Mouse (Mus musculus): ENCODE results near the gene Gse1. TPM values are rescaled to one million over a fixed set of nuclear protein-coding genes. Genes with fewer than 3 reads are reported as not detected.
A peak's percentile ranks its signal among the peaks of the same experiment; 100 is the strongest.

Gene Gse1
- polyA plus RNA-seq, 1 experiment, result 14.8 TPM

- Histone ChIP-seq H3K4me3 (ENCODE audit: insufficient read depth, low read depth, low read length) (no peak overlapping the region), H3K36me3 (ENCODE audit: control insufficient read depth, insufficient read depth, low read length) (no peaks in the 10 kb centered on the region), H3K4me1 (ENCODE audit: control insufficient read depth, insufficient read depth, low read length) (peaks cover 5% of the 10 kb centered on the region; the same call in 1 of the 2 replicates), H3K27me3 (replicated peaks; ENCODE audit: control insufficient read depth, insufficient read depth, low read length) (no peaks in the 10 kb centered on the region), H3K27ac (ENCODE audit: insufficient read depth, low read depth, low read length) (no peak overlapping the region)
- no peak for DNase-seq
- TF ChIP-seq POLR2A (IDR thresholded peaks at IDR 0.05; ENCODE audit: low read depth, low read length) (no peak), CTCF (conservative IDR thresholded peaks at IDR 0.05; ENCODE audit: insufficient read depth, insufficient read length, low read depth, low read length) (no peak)
- 82% methylated on average over 15 of the region's 15 CpGs for WGBS
These were observed 292.0 kb downstream of the Gse1 start for GRCm38 (mm10) chr8:120520287-120520686.

GRCm38 (mm10) chr8:120520707-120521590 is 292.7 kb downstream of the Gse1 start:
- H3K4me1 ChIP-seq (ENCODE audit: control insufficient read depth, insufficient read depth, low read length), result peaks cover 11% of the 10 kb centered on the region
- H3K27ac ChIP-seq (ENCODE audit: insufficient read depth, low read depth, low read length), result no peak overlapping the region
- WGBS, result 53% methylated on average over 20 of the region's 20 CpGs
- H3K36me3 ChIP-seq (ENCODE audit: control insufficient read depth, insufficient read depth, low read length), result no peaks in the 10 kb centered on the region
- DNase-seq, result peak; percentile 51
- no peaks in the 10 kb centered on the region for H3K27me3 ChIP-seq (replicated peaks; ENCODE audit: control insufficient read depth, insufficient read depth, low read length)
- TF ChIP-seq POLR2A (IDR thresholded peaks at IDR 0.05; ENCODE audit: low read depth, low read length) (no peak), CTCF (conservative IDR thresholded peaks at IDR 0.05; ENCODE audit: insufficient read depth, insufficient read length, low read depth, low read length) (no peak)
- no peak overlapping the region for H3K4me3 ChIP-seq (ENCODE audit: insufficient read depth, low read depth, low read length)

DNA sequence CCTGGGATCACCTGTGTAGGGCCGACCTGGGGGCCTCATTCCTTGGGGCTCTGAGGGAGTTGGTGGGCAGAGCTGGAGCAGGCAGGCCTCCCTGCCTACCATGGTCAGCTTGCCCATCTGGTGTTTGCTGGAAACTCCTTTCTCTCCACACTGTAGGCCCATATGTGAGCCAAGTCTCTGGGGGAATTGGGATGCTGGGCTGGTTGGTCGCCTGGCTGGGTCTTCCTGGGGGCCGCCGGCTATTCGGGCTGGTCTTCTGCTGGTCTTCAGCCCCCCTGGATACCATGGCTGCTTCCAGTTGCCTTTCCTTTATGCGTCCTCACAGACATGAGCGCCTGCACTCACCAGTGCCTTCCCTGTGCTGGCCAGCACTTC is 293.3 kb downstream of the Gse1 start:
- no peak for TF ChIP-seq CTCF (conservative IDR thresholded peaks at IDR 0.05; ENCODE audit: insufficient read depth, insufficient read length, low read depth, low read length)
- no peak for TF ChIP-seq POLR2A (IDR thresholded peaks at IDR 0.05; ENCODE audit: low read depth, low read length)
- no peak overlapping the region for H3K27ac ChIP-seq (ENCODE audit: insufficient read depth, low read depth, low read length)
- H3K36me3 ChIP-seq (ENCODE audit: control insufficient read depth, insufficient read depth, low read length), result no peaks in the 10 kb centered on the region
- no peaks in the 10 kb centered on the region for H3K27me3 ChIP-seq (replicated peaks; ENCODE audit: control insufficient read depth, insufficient read depth, low read length)
- 81% methylated on average over 7 of the region's 7 CpGs for WGBS
- peaks cover 14% of the 10 kb centered on the region for H3K4me1 ChIP-seq (ENCODE audit: control insufficient read depth, insufficient read depth, low read length)
- no peak for DNase-seq
- no peak overlapping the region for H3K4me3 ChIP-seq (ENCODE audit: insufficient read depth, low read depth, low read length)

GRCm38 (mm10) chr8:120523641-120524040 is 295.4 kb downstream of the Gse1 start:
- Histone ChIP-seq H3K27me3 (replicated peaks; ENCODE audit: control insufficient read depth, insufficient read depth, low read length) (no peaks in the 10 kb centered on the region), H3K4me3 (ENCODE audit: insufficient read depth, low read depth, low read length) (no peak overlapping the region), H3K36me3 (ENCODE audit: control insufficient read depth, insufficient read depth, low read length) (no peaks in the 10 kb centered on the region), H3K4me1 (ENCODE audit: control insufficient read depth, insufficient read depth, low read length) (peaks cover 19% of the 10 kb centered on the region), H3K27ac (ENCODE audit: insufficient read depth, low read depth, low read length) (no peak overlapping the region)
- TF ChIP-seq POLR2A (IDR thresholded peaks at IDR 0.05; ENCODE audit: low read depth, low read length), result no peak
- no peak for TF ChIP-seq CTCF (conservative IDR thresholded peaks at IDR 0.05; ENCODE audit: insufficient read depth, insufficient read length, low read depth, low read length)
- 73% methylated on average over 7 of the region's 7 CpGs for WGBS
- DNase-seq, result no peak

- 87% methylated on average over 1 of the region's 1 CpGs for WGBS
- Histone ChIP-seq H3K36me3 (ENCODE audit: control insufficient read depth, insufficient read depth, low read length) (no peaks in the 10 kb centered on the region), H3K27me3 (replicated peaks; ENCODE audit: control insufficient read depth, insufficient read depth, low read length) (no peaks in the 10 kb centered on the region), H3K27ac (ENCODE audit: insufficient read depth, low read depth, low read length) (no peak overlapping the region), H3K4me3 (ENCODE audit: insufficient read depth, low read depth, low read length) (no peak overlapping the region), H3K4me1 (ENCODE audit: control insufficient read depth, insufficient read depth, low read length) (peaks cover 21% of the 10 kb centered on the region)
- TF ChIP-seq POLR2A (IDR thresholded peaks at IDR 0.05; ENCODE audit: low read depth, low read length) (no peak), CTCF (conservative IDR thresholded peaks at IDR 0.05; ENCODE audit: insufficient read depth, insufficient read length, low read depth, low read length) (no peak)
- no peak for DNase-seq
These were observed 296.9 kb downstream of the Gse1 start for GRCm38 (mm10) chr8:120525135-120525534.

DNA sequence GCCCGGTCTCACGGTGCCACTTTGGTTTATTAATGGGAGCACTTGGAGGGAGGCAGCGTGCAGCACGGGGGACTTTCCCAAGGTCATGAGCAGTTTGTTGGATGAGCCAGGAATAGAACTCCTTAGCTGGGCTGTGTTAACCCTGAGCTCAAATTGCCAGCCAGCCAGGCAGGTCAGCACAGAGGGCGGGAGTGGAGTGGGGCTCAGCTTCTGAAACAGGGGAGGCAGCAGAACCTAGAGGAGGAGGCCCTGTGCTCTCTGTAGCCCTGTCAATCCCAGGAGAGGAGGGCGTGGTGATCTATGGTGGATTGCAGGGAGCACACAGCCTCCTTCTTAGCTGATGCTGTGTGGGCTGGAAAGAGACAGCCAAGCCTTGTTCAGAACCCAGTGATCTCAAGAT is 297.6 kb downstream of the Gse1 start:
- 41% methylated on average over 6 of the region's 6 CpGs for WGBS
- no peak overlapping the region for H3K27ac ChIP-seq (ENCODE audit: insufficient read depth, low read depth, low read length)

GRCm38 (mm10) chr8:120526577-120526976 is 298.3 kb downstream of the Gse1 start:
- no peaks in the 10 kb centered on the region for H3K27me3 ChIP-seq (replicated peaks; ENCODE audit: control insufficient read depth, insufficient read depth, low read length)
- no peak for TF ChIP-seq POLR2A (IDR thresholded peaks at IDR 0.05; ENCODE audit: low read depth, low read length)
- no peak for TF ChIP-seq CTCF (conservative IDR thresholded peaks at IDR 0.05; ENCODE audit: insufficient read depth, insufficient read length, low read depth, low read length)

More for the DNA sequence above, 297.6 kb downstream of the Gse1 start:
- DNase-seq, result no peak
- Histone ChIP-seq H3K4me3 (ENCODE audit: insufficient read depth, low read depth, low read length) (no peak overlapping the region), H3K36me3 (ENCODE audit: control insufficient read depth, insufficient read depth, low read length) (no peaks in the 10 kb centered on the region), H3K4me1 (ENCODE audit: control insufficient read depth, insufficient read depth, low read length) (peaks cover 16% of the 10 kb centered on the region), H3K27me3 (replicated peaks; ENCODE audit: control insufficient read depth, insufficient read depth, low read length) (no peaks in the 10 kb centered on the region)
- no peak for TF ChIP-seq CTCF (conservative IDR thresholded peaks at IDR 0.05; ENCODE audit: insufficient read depth, insufficient read length, low read depth, low read length)

More at GRCm38 (mm10) chr8:120526577-120526976, 298.3 kb downstream of the Gse1 start:
- WGBS, result 56% methylated on average over 4 of the region's 4 CpGs
- no peak for DNase-seq
- Histone ChIP-seq H3K27ac (ENCODE audit: insufficient read depth, low read depth, low read length) (no peak overlapping the region), H3K4me3 (ENCODE audit: insufficient read depth, low read depth, low read length) (no peak overlapping the region), H3K4me1 (ENCODE audit: control insufficient read depth, insufficient read depth, low read length) (peaks cover 16% of the 10 kb centered on the region), H3K36me3 (ENCODE audit: control insufficient read depth, insufficient read depth, low read length) (no peaks in the 10 kb centered on the region)

Data from kidney, adult 2 months (tissue).